Mouse (Mus musculus) cerebellum, adult 9-11 months (tissue): Measurements from ENCODE around the gene Zxdc.

Experiments
- DNase-seq: peaks from one replicate; pipeline ENCODE4 v3.0.0; 2022

Zxdc gene

DNA sequence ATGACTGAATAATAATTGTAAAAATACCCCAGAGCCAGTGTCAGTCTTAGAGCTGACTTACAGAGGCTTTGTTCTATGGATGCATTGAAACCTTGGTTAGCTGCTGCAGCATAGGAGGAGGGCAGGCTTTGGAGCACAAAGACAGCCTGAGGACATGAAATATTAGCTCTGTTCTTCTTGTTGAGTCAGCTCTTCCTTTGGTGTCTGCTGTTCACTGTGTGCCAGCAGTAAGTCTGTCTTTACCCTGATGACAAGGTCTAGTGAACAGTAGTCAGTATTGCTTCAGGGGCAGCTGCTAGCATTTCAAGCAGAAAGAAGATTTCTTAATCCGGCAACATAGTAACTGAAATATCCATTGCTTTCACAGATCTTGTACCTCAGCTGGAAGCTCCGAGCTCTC lies 12.2 kb downstream of the Zxdc start:
- DNase-seq, result no peak

DNA sequence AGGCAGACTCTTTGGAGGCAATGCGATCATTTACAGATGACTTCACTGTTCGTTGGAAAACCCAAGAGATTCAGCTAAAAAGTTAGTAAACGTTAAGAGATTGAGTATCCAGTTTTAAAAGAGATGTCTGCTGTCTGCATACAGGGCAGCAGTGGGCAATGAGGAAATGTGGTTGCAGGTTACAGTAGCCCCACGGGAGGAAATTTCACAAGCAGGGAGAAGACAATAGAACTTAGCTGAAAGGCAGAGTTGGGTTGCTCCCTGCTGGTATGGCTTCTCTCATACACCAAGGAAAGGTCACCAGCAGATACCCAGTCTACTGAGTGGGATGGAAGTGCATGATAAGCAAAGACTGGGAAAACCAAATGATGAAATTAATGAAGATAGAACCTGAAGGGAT lies 21.3 kb downstream of the Zxdc start:
- DNase-seq, result no peak

DNA sequence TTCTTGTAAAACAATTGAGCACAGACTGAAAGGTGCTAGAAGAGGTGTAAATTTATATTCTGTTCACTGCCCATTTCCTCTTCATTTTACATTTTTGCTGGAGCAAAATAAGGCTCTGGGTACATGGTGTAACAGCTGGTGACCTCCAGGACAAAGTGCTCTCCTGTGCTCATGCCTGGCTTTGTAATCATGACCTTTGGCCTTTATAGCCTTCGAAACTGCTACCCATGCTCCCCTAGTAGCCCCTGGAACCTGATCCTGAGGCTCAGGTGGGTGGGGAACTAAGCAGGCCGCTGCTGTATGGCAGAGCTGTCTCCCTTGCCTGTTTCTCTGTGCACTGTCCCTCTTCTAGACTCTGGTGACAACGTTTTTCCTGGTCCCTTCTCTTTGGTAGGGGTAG lies 24.7 kb downstream of the Zxdc start:
- DNase-seq, result no peak

DNA sequence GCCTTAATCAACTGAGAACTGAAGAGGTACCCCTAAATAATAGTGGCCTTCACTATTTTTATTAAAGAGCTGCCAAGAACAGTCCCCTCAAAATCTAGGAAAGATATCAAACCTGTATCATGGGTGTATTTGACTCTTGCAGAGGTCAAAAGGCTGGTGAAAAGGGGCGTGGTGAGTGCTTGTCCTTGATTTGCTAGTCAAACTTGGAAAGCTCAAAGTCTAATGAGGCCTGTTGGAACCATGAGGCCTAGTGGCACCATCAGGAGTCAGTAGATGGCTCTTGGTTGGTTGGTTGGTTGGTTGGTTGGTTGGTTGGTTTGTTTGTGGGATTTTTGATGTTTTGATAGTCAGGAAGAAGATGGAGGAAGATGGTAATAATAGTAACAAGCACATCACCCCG lies 26.5 kb downstream of the Zxdc start:
- DNase-seq, result no peak

DNA sequence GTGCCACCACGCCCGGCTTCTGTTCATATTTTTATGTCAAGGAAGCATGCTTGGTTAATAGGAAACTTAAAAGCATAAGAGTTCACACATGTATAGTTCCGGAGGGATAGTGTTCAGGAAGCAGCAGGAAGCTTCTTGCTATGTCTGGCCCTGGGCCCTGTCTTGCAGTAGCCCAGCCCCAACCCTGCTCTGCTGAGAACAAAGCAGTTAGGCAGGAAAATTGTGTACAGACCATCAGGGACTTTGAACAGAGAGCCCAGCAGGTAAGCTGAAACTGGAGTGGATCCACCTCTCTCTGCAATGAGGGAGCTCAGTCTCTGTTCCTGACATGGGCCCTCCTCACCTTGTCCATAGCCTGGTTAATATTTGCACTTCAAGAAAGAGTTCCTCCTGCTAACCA lies 28.0 kb downstream of the Zxdc start:
- no peak for DNase-seq

DNA sequence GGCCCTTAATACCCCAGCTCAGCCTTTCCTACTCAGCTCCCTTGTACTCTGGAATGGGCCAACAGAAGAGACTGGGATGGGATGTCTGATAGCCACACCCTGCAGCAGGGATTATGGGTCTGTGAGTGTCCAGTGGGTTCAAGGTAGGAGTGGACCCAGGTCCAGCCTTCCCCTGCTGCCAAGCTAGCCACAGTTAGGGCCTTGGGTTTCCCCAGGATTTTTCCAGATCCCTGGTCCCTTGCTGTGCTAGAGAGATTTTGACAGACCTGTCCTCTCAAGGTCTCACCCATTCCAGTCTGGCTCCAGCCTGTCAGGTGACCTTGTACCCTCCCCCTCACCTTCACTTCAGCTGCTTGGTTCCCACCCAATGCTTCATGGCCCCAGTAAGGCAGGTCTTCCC lies 39.3 kb downstream of the Zxdc start:
- no peak for DNase-seq

DNA sequence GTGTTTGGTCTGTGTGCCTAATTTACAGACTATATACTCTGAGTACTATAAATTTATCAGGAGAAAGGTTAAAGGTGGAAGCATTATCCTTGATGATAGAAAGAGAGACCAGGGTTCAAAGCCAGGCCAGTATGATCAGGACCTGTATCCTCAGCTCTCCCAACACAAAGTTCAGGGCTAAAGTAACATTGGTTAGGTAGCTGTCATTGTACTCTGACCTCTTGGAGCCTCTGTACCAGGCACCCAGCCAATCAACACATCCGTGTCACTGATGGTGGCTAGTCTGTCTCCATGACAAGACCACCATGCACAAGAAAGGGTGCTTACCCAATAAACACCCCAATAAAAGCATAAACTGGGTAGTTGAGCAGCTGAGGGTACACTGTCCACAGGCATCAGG lies 41.7 kb downstream of the Zxdc start:
- DNase-seq, result no peak

DNA sequence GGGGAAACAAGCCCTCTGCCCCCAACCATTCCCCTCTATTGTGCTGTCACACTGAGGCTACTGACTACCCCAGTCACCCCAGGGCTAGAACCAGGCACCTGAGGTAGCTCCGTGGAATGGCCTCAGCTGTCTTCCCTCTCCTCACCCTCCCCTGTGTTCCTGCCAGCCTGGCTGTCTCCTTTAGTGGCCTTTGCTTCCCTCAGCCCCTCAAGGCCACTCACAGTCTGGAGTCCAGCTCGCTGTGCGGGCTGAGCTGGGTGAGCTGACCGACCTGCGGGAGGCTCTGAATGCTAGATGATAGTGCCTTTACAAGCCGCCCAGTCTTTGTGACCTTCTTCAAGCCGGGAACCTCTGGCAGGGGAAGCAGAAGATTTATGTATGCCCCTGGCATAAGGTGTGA lies 42.6 kb downstream of the Zxdc start:
- DNase-seq, result no peak

DNA sequence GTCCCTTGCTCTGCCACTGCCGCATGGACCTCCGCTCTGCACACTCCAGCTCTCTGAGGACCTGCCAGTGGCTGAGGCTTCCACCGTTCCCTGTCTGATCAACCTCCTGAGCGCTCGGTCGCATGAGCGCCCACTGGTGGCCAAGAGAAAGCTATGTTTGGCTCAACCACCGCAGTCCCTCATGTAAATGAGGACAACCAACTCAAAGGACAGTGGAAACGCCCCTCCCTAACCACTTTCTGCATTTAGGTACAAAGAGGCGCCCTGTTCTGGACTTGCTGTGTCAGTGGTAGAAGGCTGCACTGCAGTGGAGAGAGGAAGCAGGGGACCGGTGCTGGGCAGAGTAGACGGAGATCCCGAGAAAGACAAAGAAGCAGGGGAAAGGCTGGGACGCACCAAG lies 53.3 kb downstream of the Zxdc start:
- peak; percentile 74 for DNase-seq

DNA sequence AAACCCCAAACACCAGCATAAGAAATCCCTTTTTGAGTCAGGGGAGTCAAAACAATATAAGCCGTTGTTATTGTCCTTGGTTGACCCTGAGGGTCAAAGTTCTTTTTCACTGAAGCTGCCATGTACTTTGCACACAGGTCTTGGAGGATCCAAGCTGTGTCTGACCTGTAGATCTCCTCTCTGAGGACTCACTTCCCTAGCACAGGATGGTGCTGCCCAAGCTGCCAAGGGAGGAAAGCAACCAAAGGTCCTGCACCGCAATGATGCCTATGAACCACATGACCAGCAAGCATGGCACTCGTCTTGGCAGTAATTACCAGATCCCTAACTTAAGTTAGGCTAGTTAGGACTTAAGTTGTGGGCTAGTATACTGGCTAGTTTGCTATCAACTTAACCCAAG lies 56.1 kb downstream of the Zxdc start:
- DNase-seq, result no peak

DNA sequence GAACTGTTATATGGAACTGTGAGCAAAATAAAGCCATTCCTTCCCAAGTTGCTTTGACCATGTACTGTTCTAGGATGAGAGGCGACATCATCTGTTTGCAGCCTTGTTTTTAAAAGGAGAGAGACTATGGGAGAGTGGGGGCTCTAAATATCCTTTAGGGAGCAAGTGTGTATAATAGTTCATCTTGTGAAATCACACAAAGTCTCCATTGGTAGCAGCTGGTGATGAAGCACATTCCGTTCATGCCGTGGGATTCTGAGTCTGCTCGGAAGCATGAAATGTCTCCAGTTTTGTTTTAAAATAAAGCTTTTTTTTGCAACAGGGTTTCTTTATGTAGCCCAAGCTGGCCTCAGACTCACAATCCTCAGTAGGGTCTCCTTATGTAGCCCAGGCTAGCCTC lies 56.7 kb downstream of the Zxdc start:
- no peak for DNase-seq

DNA sequence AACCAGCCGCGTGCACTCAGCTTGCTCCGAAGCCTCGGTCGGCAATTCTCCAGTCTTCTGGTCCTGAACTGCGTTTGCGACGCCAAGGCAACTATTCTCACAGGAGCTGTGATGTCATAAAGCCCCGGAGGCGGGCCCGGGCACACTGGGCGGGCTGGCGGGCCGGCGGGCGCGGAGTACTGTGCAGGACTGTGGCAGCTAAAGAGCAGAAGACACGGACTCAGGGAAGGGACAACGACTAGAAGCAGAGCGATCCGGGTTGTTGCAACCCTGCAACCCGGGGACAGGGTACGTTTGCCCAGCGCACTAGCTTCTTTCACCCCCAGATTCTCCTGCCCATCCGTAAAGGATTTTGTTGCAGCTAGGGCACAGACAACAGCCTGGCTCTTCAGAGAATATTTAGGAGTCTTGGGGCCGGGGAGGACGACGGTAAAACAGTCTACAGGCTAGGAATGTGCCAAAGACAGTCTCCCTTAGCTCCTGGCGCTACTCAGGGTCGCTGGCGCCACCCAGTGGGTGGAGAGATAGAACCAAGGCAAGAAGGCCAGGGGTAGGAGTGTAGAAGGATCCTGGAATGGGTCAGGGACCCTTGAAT lies 59.2 kb downstream of the Zxdc start, which contains the start of gene Cfap100:
Gene Cfap100 (minus strand): TSS at position 418 of the 595 bp plus-strand sequence.
- DNase-seq, result peak; percentile 71

DNA sequence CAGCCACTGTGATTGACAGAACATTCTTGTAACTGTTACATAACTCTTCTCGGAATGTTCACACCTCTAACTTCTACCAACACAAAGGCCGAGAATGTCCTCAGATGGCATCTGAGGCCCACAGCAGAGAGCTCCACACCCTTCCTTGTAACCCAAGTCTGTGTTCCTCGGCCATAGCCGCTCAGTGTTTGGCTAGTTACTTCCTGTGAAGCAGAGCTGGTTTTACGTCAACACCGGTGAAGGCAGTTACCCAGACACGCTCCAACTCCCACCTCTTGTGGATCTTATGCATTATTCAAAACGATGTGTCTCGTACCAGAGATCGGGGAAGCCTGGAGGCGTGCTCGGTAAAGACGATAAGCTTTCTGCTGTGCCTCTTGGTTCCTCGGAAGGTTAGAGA lies 60.6 kb downstream of the Zxdc start:
- peak; percentile 2 for DNase-seq

DNA sequence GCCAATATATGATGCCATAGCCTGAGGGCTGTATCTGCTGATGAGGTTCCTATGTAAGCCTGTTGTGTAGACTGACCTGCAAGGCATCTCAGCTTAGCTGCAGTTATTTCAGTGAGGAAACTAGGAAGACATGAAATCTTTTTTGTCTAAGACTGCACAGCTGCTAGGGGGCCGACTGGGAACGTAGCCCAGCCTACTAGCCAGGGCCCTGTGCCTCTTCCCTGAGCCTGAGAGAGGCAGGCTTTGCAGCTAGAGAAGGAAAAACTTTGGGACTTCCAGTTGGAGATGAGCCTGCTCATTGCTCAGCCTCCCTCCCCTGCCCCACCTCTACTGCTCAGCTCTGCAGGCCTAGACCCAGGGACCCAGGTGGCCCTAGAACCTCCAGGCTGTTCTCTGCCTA lies 62.2 kb downstream of the Zxdc start:
- DNase-seq, result peak; percentile 5

DNA sequence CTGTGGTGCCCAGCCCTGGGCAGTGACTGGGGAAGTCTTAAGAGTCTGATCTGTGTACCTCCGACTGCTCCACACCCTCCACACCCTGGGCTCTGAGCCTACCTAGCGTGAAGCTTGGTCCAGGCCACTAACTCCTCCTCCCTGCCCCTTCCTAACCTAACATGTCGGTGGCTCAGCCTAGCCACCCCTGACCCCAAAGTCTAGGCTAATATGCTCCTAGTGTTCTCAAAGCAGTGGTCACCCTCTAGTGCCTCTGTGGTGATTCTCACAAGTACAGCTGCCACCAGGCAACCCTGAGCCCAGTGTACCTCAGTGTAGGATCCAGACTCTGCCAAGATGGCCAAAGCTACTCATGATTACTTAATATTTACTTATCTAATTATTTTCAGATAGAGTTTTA lies 65.4 kb downstream of the Zxdc start:
- peak; percentile 32 for DNase-seq

DNA sequence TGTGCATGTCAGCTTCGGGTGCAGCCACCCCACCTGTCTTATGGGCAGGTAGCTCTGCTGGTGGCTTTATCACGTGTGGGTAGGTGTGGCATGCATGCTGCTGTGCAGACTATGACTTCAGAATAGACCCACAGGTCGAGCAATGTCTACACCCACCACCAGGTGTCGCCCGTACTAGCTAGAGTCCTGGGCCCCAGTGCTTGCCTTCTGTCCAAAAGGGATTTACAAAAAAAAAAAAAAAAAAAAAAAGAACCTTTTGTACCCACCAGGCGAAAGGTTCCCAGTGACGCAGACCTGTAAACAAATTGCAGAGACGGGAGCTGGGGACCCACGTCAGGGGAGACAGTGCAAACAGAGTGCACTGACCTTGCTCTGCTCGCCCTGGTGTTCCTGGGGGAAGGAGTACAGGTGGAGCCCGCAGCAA lies 65.9 kb downstream of the Zxdc start:
- peak; percentile 79 for DNase-seq

DNA sequence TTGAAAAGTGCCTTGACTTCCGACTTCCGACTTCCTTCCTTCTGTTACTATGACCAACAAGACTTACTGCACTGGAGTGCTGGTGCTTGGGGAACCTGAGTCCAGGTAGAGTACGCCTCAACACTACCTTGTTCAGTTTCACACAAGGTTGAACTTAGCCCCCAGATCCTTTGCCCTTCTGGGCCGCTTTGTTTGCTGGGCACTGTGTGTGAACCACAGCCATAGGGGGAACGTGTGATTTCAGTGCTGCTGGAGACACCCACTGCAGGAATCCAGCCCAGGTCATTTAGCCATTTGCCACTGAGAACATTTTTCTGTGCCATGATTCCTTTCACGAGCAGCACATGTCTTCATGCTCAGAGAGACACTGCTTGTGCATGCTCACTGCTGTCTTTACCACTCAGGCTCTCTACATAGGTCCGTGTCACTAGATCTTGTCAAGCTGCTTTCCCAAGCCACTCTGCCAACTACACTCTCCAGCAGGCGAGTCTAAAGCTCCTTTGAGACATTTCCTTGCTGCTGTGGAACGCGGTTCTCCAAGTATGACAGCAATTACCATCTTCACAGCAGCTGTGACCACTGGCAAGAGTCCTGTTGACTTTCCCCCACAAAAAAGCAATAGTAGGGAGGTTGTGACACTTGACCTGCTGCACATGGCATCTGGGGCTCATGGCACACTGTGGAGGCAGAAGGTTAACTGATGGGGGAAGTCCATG lies 67.1 kb downstream of the Zxdc start:
- no peak for DNase-seq

DNA sequence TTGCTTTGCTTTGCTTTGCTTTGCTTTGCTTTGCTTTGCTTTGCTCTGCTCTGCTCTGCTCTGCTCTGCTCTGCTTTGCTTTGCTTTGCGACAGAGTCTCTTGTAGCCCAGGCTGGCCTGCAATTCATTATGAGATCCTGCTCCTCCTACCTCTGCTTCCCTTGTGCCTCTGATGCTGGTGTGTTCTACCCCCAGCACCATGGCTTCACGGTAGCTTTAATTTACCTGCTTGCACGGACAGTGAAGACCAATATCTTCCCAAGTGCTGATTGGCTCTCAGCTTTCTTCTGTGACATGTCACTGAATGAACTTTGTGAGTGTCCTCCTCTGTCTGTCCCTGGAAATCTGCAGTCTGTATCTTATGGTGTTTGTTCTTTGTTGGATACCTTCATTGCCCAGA lies 67.7 kb downstream of the Zxdc start:
- DNase-seq, result no peak

DNA sequence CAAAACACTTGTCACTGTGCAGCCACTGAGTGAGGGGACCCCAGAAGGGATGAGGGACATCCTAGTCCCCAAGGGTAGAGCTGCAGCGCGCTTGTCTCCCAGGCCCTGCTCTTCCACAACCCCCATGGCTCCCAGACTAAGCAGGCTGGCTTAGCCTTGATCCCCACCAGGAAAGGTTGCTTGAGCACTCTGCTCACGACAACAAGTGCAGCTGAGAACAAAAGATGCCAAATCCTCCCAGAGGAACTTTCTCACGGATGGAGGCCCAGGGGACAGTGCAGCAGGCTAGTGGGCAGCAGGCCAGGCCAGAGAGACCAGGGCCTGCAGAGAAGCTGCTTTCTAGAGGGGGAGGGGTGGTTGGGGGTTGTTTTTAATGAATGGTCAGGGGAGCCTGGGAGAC lies 77.6 kb downstream of the Zxdc start:
- DNase-seq, result no peak

DNA sequence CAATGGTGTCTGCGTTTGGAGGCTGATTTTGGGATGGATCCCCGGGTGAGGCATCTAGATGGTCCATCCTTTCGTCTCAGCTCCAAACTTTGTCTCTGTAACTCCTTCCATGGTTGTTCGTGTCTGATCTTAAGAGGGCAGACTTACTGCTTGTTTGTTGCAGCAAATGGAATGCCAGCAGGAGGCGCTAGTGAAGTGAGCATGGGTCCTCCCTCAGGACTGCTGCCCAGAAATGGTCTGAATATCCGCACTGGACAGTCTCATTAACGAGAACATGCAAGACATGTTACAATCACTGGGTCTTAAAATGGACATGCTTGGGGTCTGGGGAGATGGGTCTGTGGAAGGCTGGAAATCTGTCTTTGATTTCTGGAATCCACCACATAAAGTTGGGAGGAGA lies 80.9 kb downstream of the Zxdc start:
- DNase-seq, result peak; percentile 82

DNA sequence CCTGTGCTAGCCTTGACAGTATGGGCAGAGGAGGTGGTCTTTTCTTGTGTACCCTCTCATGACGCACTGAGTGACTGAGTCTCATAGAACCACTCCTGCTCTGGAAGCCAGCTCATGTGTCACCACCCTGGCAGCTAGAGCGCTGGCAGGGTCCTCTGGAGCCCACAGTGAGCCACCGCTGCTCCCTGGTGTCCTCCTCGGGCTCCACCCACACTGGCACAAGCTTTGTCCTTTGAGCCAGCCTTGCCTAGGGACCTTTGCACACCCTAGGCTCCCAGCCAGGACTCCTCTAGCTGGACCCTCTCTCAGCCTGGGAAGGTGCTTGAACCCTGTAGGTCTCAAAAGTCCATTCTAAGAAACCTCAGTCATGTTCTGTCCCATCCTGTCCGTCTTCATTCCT lies 81.4 kb downstream of the Zxdc start:
- peak; percentile 50 for DNase-seq

DNA sequence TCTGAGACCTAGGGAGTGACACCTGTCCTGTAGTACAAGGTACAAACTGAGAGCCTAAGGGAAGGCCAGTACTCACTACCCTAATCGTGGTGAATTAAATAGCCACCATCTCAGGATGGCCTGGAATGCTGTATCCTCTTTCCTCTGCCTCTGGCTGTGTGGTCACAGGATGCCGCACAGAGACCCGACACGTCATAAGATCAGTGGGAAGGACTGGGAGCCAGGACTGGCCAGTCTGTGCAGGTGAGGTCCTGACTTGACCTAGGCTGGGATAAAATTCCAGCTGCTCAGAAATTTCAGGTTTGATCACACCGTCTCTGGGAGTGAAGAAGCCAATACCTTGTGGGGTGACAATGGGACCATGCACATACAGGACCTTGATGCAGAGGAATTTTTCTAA lies 82.2 kb downstream of the Zxdc start:
- DNase-seq, result no peak

DNA sequence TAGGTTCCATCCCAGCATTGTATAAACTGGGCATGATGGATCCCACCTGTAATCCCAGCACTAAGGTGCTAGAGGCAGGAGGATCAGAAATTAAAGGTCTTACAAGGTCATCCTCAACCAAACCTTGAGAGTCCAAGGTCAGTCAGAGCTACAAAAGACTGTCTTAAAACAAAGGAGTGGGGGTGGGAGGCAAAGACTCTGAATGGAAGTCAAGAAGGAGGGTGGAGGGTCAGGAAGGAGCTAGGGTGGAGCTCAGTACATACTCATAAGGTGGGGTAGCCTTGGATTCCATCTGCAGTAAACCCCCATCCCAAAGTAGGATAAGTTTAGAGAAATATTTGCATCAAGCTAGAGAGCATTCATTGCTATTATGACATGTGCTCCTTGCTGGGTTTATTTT lies 83.3 kb downstream of the Zxdc start:
- no peak for DNase-seq
